Mouse (Mus musculus) MEL (cell line): ENCODE measurements around the gene Kazn. TPM values are rescaled to one million over a fixed set of nuclear protein-coding genes. Genes with fewer than 3 reads are reported as not detected.

Source experiments
- DNase-seq: peaks from one replicate; pipeline ENCODE4 v3.0.0; 2011; ENCODE audit warnings: low read depth, low spot score
- H3K27ac ChIP-seq: 2 replicates; pipeline ENCODE4 v1.5.1; 2012; ENCODE audit warnings: low read depth, mild to moderate bottlenecking, control low read depth, low read length, moderate library complexity; ENCODE audit not compliant: control insufficient read depth
- H3K27me3 ChIP-seq, 2 experiments: fragments of 150-350 bp in 1 of 2; sonication (generic) in 1 of 2; 2 replicates each; pipeline ENCODE4 v1.6.1; 2012; ENCODE audit warnings: low read length in 2 of 2, mild to moderate bottlenecking in 2 of 2, improper control_type of control experiment in 1 of 2, moderate library complexity in 1 of 2; ENCODE audit not compliant: insufficient read depth in 2 of 2, control insufficient read depth in 1 of 2
- H3K36me3 ChIP-seq, 2 experiments: 2 replicates each; pipeline ENCODE4 v1.6.1; 2012 to 2014; ENCODE audit warnings: low read length in 2 of 2, improper control_type of control experiment in 1 of 2, inconsistent platforms in 1 of 2, mild to moderate bottlenecking in 1 of 2; ENCODE audit not compliant: insufficient read depth in 2 of 2, control insufficient read depth in 1 of 2
- H3K4me1 ChIP-seq, 2 experiments: fragments of 150-350 bp in 1 of 2; sonication (generic) in 1 of 2; 2 replicates each; pipeline ENCODE4 v1.6.1; 2012; ENCODE audit warnings: low read length in 2 of 2, improper control_type of control experiment in 1 of 2, mild to moderate bottlenecking in 1 of 2; ENCODE audit not compliant: insufficient read depth in 2 of 2, control insufficient read depth in 1 of 2
- H3K4me3 ChIP-seq, 2 experiments: fragments of 150-350 bp in 1 of 2; sonication (generic) in 1 of 2; 2 replicates each; pipeline ENCODE4 v1.5.1; 2012; ENCODE audit warnings: low read depth in 2 of 2, low read length in 2 of 2, mild to moderate bottlenecking in 2 of 2, moderate library complexity in 2 of 2, control low read depth in 1 of 2, improper control_type of control experiment in 1 of 2; ENCODE audit not compliant: control insufficient read depth in 1 of 2, insufficient read depth in 1 of 2
- H3K79me2 ChIP-seq: 2 replicates; pipeline ENCODE4 v1.6.1; 2012; ENCODE audit warnings: mild to moderate bottlenecking, low read length, moderate library complexity; ENCODE audit not compliant: control insufficient read depth, poor library complexity, insufficient read depth
- H3K9ac ChIP-seq: 2 replicates; pipeline ENCODE4 v1.6.1; 2012; ENCODE audit warnings: low read depth, mild to moderate bottlenecking, control low read depth, low read length, moderate library complexity; ENCODE audit not compliant: control insufficient read depth, poor library complexity, severe bottlenecking
- H3K9me3 ChIP-seq: fragments of 150-350 bp; sonication (generic); replicated peaks from 2 replicates; pipeline ENCODE4 v1.6.1; 2012; ENCODE audit warnings: mild to moderate bottlenecking, low read length, improper control_type of control experiment, moderate library complexity; ENCODE audit not compliant: insufficient read depth
- BHLHE40 ChIP-seq: IDR thresholded peaks from 2 replicates; pipeline ENCODE4 v1.6.1; 2012; ENCODE audit warnings: low read depth, mild to moderate bottlenecking, inconsistent platforms, low read length, improper control_type of control experiment, borderline replicate concordance
- CHD1 ChIP-seq: IDR thresholded peaks from 2 replicates; pipeline ENCODE4 v1.6.1; 2012; ENCODE audit warnings: low read depth, mild to moderate bottlenecking, inconsistent platforms, low read length, improper control_type of control experiment
- CHD2 ChIP-seq: IDR thresholded peaks from 2 replicates; pipeline ENCODE4 v1.6.1; 2011; ENCODE audit warnings: low read length, improper control_type of control experiment
- ELF1 ChIP-seq: IDR thresholded peaks from 2 replicates; pipeline ENCODE4 v1.6.1; 2014; ENCODE audit warnings: low read depth, mild to moderate bottlenecking, inconsistent platforms, low read length, improper control_type of control experiment, moderate library complexity
- EP300 ChIP-seq, 2 experiments: IDR thresholded peaks; 2 replicates each; pipeline ENCODE4 v1.6.1; 2011; ENCODE audit warnings: improper control_type of control experiment in 2 of 2, low read length in 2 of 2, low read depth in 1 of 2, mild to moderate bottlenecking in 1 of 2
- GATA1 ChIP-seq: IDR thresholded peaks from 2 replicates; pipeline ENCODE4 v1.6.1; 2011; ENCODE audit warnings: low read depth, low read length, improper control_type of control experiment
- HCFC1 ChIP-seq: IDR thresholded peaks from 2 replicates; pipeline ENCODE4 v1.6.1; 2012; ENCODE audit warnings: low read depth, mild to moderate bottlenecking, inconsistent platforms, low read length, improper control_type of control experiment, moderate library complexity
- JUND ChIP-seq: IDR thresholded peaks from 2 replicates; pipeline ENCODE4 v1.6.1; 2011; ENCODE audit warnings: low read depth, mild to moderate bottlenecking, improper control_type of control experiment, low read length
- MAZ ChIP-seq: IDR thresholded peaks from 2 replicates; pipeline ENCODE4 v1.6.1; 2012; ENCODE audit warnings: low read depth, mild to moderate bottlenecking, inconsistent platforms, low read length, improper control_type of control experiment
- MEF2A ChIP-seq: IDR thresholded peaks from 2 replicates; pipeline ENCODE4 v1.6.1; 2014; ENCODE audit warnings: low read depth, mild to moderate bottlenecking, inconsistent platforms, low read length, improper control_type of control experiment; ENCODE audit not compliant: poor library complexity, insufficient replicate concordance, severe bottlenecking; ENCODE audit errors: extremely low read depth
- MXI1 ChIP-seq: IDR thresholded peaks from 2 replicates; pipeline ENCODE4 v1.6.1; 2011; ENCODE audit warnings: mild to moderate bottlenecking, low read depth, low read length, improper control_type of control experiment
- MYB ChIP-seq: IDR thresholded peaks from 2 replicates; pipeline ENCODE4 v1.6.1; 2011; ENCODE audit warnings: mild to moderate bottlenecking, low read depth, low read length, improper control_type of control experiment
- POLR2AphosphoS2 ChIP-seq: IDR thresholded peaks from 2 replicates; pipeline ENCODE4 v1.6.1; 2011; ENCODE audit warnings: low read length, improper control_type of control experiment
- POLR2AphosphoS5 ChIP-seq: IDR thresholded peaks from 2 replicates; pipeline ENCODE4 v1.6.1; 2012; ENCODE audit warnings: low read depth, borderline replicate concordance, mild to moderate bottlenecking, inconsistent platforms, low read length, moderate library complexity, mixed read lengths
- RAD21 ChIP-seq: IDR thresholded peaks from 2 replicates; pipeline ENCODE4 v1.6.1; 2011; ENCODE audit warnings: mild to moderate bottlenecking, low read depth, low read length, improper control_type of control experiment
- TCF12 ChIP-seq: IDR thresholded peaks from 2 replicates; pipeline ENCODE4 v1.6.1; 2014; ENCODE audit warnings: low read depth, mild to moderate bottlenecking, inconsistent platforms, low read length, improper control_type of control experiment, moderate library complexity
- UBTF ChIP-seq: IDR thresholded peaks from 2 replicates; pipeline ENCODE4 v1.6.1; 2012; ENCODE audit warnings: low read depth, mild to moderate bottlenecking, inconsistent platforms, low read length, improper control_type of control experiment, moderate library complexity, borderline replicate concordance; ENCODE audit not compliant: insufficient read depth
- USF1 ChIP-seq: IDR thresholded peaks from 2 replicates; pipeline ENCODE4 v1.6.1; 2014; ENCODE audit warnings: low read depth, mild to moderate bottlenecking, inconsistent platforms, low read length, improper control_type of control experiment, moderate library complexity
- USF2 ChIP-seq, 2 experiments: IDR thresholded peaks; 2 replicates each; pipeline ENCODE4 v1.6.1; 2011 to 2012; ENCODE audit warnings: improper control_type of control experiment in 2 of 2, low read length in 2 of 2, borderline replicate concordance in 1 of 2, inconsistent platforms in 1 of 2, low read depth in 1 of 2, mild to moderate bottlenecking in 1 of 2; ENCODE audit not compliant: insufficient read depth in 1 of 2
- polyA plus RNA-seq, 2 experiments: library from polyadenylated mRNA; stranded (reverse) in 1 of 2; unstranded in 1 of 2; fragments of >175 nt in 1 of 2; fragments of >200 nt in 1 of 2; gene quantifications; 2 replicates each; pipeline versions ENCODE4 v1.2.1 to v1.2.4; 2012; ENCODE audit warnings: low replicate concordance in 2 of 2, low read depth in 1 of 2; ENCODE audit not compliant: insufficient read length in 2 of 2, insufficient read depth in 1 of 2, missing spikeins in 1 of 2
- total RNA-seq: library from RNA; depleted of rRNA; stranded (reverse); fragments of 300-350 nt; gene quantifications from 2 replicates; pipeline ENCODE4 v1.2.3, GENCODE M21; 2012

The Kazn gene
- total and polyA plus RNA-seq, 3 experiments = not detected

DNA sequence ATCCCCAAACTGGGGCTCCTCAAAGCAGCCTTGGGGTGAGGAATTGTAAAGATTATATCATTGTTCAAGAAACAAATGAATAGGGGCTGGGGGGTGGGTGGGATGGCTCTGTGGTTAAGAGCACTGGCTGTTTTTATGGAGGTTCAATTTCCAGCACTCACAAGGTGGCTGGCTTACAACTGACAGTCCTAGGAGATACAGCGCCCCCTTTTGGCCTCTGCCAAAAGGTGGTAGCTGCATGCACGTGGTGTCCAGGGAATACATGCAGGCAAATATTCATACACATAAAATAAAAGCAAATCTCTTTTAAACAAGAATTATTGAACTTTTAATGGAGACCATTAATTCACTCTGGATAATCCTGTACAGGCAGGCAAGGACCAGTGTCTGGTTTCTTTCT, 36.0 kb upstream of the Kazn start:
- H3K9ac ChIP-seq = no peak overlapping the region
- H3K79me2 ChIP-seq = no peaks in the 10 kb centered on the region
- no peak overlapping the region for H3K27ac ChIP-seq
- H3K4me1 ChIP-seq = no peaks in the 10 kb centered on the region
- H3K9me3 ChIP-seq = no peaks in the 10 kb centered on the region
- H3K4me3 ChIP-seq = no peak overlapping the region
- H3K36me3 ChIP-seq = no peaks in the 10 kb centered on the region
- no peak for TF ChIP-seq POLR2AphosphoS2
- no peak for TF ChIP-seq JUND
- TF ChIP-seq BHLHE40 = no peak
- TF ChIP-seq ELF1 = no peak
- TF ChIP-seq RAD21 = no peak
- TF ChIP-seq, all 39 proteins: peak for 0
- H3K27me3 ChIP-seq = no peaks in the 10 kb centered on the region
- no peak for DNase-seq

DNA sequence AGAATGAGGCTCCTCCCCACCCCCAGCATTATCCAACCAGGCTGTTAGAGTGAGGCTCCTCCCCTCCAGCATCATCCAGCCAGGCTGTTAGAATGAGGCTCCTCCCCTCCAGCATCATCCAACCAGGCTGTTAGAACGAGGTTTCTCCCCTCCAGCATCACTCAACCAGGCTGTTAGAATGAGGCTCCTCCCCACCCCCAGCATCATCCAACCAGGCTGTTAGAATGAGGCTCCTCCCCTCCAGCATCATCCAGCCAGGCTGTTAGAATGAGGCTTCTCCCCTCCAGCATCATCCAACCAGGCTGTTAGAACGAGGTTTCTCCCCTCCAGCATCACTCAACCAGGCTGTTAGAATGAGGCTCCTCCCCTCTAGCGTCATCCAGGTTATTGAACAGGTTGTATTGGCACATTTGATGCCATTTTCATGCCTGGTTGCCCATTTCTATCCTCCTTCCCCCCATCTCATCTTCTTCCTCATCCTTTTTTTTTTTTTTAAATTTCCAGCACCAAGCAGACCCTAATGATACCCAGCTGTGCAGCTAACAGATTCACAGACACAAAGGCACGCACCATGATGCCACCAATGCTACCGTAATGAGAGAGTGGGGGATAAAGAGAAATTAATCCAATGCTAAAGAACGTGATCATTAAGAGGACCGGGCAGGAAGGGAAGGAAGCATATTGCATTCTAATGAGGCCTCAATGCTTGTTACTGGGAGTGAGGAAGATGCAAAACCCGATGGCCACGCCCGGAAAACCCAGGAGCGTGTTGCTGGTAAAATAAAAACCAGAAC, 35.4 kb upstream of the Kazn start:
- no peaks in the 10 kb centered on the region for H3K4me1 ChIP-seq
- no peak overlapping the region for H3K9ac ChIP-seq
- no peaks in the 10 kb centered on the region for H3K36me3 ChIP-seq
- H3K79me2 ChIP-seq = no peaks in the 10 kb centered on the region
- TF ChIP-seq MXI1 (no peak), MAZ (no peak), MYB (no peak), UBTF (no peak), BHLHE40 (no peak), POLR2AphosphoS2 (no peak), USF1 (no peak), GATA1 (no peak), USF2 (IDR thresholded peaks at IDR 0.05; ENCODE audit: borderline replicate concordance in 1 of 2, insufficient read depth in 1 of 2, low read depth in 1 of 2, low read length in 2 of 2) (no peak), EP300 (IDR thresholded peaks at IDR 0.05; ENCODE audit: low read depth in 1 of 2, low read length in 2 of 2) (no peak), HCFC1 (no peak), CHD2 (no peak), CHD1 (no peak), TCF12 (no peak), MEF2A (no peak), POLR2AphosphoS5 (no peak), ELF1 (no peak)
- H3K27ac ChIP-seq = no peak overlapping the region
- no peaks in the 10 kb centered on the region for H3K27me3 ChIP-seq
- H3K4me3 ChIP-seq = no peak overlapping the region
- H3K9me3 ChIP-seq = no peaks in the 10 kb centered on the region
- no peak for DNase-seq
